Mouse (Mus musculus): ENCODE data around the gene Gm45713. TPM values are rescaled to one million over a fixed set of nuclear protein-coding genes. Genes with fewer than 3 reads are reported as not detected.
"Not testable (repeated sequence)": the region's sequence is repeated elsewhere in the genome, so short reads cannot be mapped to it uniquely, and the experiment has no call there.

Gm45713 gene
- polyA plus RNA-seq, 1 experiment from 2014 or later, result 0.22 TPM

- H3K9ac ChIP-seq, result peak within 1 kb of the TSS; percentile 86
Observed at GRCm38 (mm10) chr7:45154096-45154992, 18.3 kb upstream of the Gm45713 start, which contains the start of the genes Pih1d1 and Aldh16a1. Pih1d1 (plus strand) TSS chr7:45154303. Aldh16a1 (minus strand) TSS chr7:45154584.

GRCm38 (mm10) chr7:45153586-45153985 is 17.6 kb upstream of the Gm45713 start:
- 3% methylated on average over 5 of the region's 5 CpGs for WGBS
- Histone ChIP-seq H3K4me2 (peak overlapping the region; percentile 82), H3K4me1 (replicated peaks) (peaks cover 13% of the 10 kb centered on the region), H3K27me3 (replicated peaks) (no peaks in the 10 kb centered on the region), H3K4me3 (peak overlapping the region; percentile 66), H3K27ac (ENCODE audit: poor library complexity, severe bottlenecking) (peak overlapping the region; percentile 94), H3K9me3 (replicated peaks) (no peaks in the 10 kb centered on the region), H3K9ac (peak overlapping the region; percentile 86), H3K36me3 (peaks cover 16% of the 10 kb centered on the region)
- no peak for ATAC-seq (ENCODE audit: insufficient number of reproducible peaks, low FRiP score)

More at GRCm38 (mm10) chr7:45154096-45154992, 18.3 kb upstream of the Gm45713 start, which contains the start of the genes Pih1d1 and Aldh16a1:
- peaks cover 12% of the 10 kb centered on the region for H3K4me1 ChIP-seq (replicated peaks)
- peak within 1 kb of the TSS; percentile 66 for H3K4me3 ChIP-seq
- peak within 1 kb of the TSS; percentile 94 for H3K27ac ChIP-seq (ENCODE audit: poor library complexity, severe bottlenecking)
- H3K27me3 ChIP-seq (replicated peaks), result no peaks in the 10 kb centered on the region
- H3K4me2 ChIP-seq, result peak within 1 kb of the TSS; percentile 82
- ATAC-seq (ENCODE audit: insufficient number of reproducible peaks, low FRiP score), result peak; percentile 97
- H3K36me3 ChIP-seq, result peaks cover 23% of the 10 kb centered on the region
- no peaks in the 10 kb centered on the region for H3K9me3 ChIP-seq (replicated peaks)
- 4% methylated on average over 69 of the region's 69 CpGs for whole genome bisulfite sequencing

GRCm38 (mm10) chr7:45153052-45153451 is 17.0 kb upstream of the Gm45713 start:
- Histone ChIP-seq H3K4me1 (replicated peaks) (peaks cover 17% of the 10 kb centered on the region), H3K36me3 (peaks cover 11% of the 10 kb centered on the region)
- not testable (repeated sequence) for H3K9ac ChIP-seq; H3K27ac ChIP-seq (ENCODE audit: poor library complexity, severe bottlenecking); ATAC-seq (ENCODE audit: insufficient number of reproducible peaks, low FRiP score); H3K9me3 ChIP-seq (replicated peaks); H3K4me3 ChIP-seq; H3K4me2 ChIP-seq; H3K27me3 ChIP-seq (replicated peaks)
- 93% methylated on average over 2 of the region's 2 CpGs for WGBS

- H3K4me1 ChIP-seq (replicated peaks), result peaks cover 17% of the 10 kb centered on the region
- H3K9me3 ChIP-seq (replicated peaks), result no peaks in the 10 kb centered on the region
- H3K27ac ChIP-seq (ENCODE audit: poor library complexity, severe bottlenecking), result no peak overlapping the region
- peaks cover 21% of the 10 kb centered on the region for H3K36me3 ChIP-seq
- H3K27me3 ChIP-seq (replicated peaks), result no peaks in the 10 kb centered on the region
- 58% methylated on average over 11 of the region's 11 CpGs for WGBS
- H3K4me2 ChIP-seq, result no peak overlapping the region
- H3K9ac ChIP-seq, result no peak overlapping the region
- ATAC-seq (ENCODE audit: insufficient number of reproducible peaks, low FRiP score), result no peak
- H3K4me3 ChIP-seq, result no peak overlapping the region
Observed at GRCm38 (mm10) chr7:45151303-45151702, 15.3 kb upstream of the Gm45713 start.

GRCm38 (mm10) chr7:45150321-45150720 is 14.3 kb upstream of the Gm45713 start:
- Histone ChIP-seq H3K9me3 (replicated peaks) (no peaks in the 10 kb centered on the region), H3K4me2 (no peak overlapping the region), H3K27me3 (replicated peaks) (no peaks in the 10 kb centered on the region), H3K4me3 (no peak overlapping the region), H3K9ac (0 out of 2 replicates have a peak overlapping the region, but pooled peaks have one; percentile 40), H3K4me1 (replicated peaks) (peaks cover 16% of the 10 kb centered on the region), H3K27ac (ENCODE audit: poor library complexity, severe bottlenecking) (no peak overlapping the region), H3K36me3 (peaks cover 26% of the 10 kb centered on the region)
- 61% methylated on average over 4 of the region's 4 CpGs for WGBS
- no peak for ATAC-seq (ENCODE audit: insufficient number of reproducible peaks, low FRiP score)

DNA sequence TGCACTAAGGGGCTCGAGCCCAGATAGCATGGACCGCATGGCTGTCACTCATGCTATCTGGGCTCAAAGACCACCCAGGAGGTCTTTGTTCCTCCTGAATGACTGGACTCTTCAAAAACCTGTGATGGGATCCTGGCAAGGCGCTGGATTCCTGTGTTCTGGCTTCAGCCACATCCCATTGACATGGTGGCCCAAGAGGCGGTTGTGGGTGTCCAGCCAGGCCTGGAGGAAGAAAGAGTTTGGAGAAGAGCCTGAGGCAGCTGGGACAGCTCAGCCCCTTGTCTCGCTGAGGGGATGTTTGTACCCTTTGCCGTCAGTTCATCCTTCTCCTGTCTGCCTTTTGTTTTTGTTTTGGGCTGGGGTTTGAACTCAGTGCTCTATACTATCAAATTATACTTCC is 13.5 kb upstream of the Gm45713 start:
- Histone ChIP-seq H3K4me2 (no peak overlapping the region), H3K27ac (ENCODE audit: poor library complexity, severe bottlenecking) (0 out of 2 replicates have a peak overlapping the region, but pooled peaks have one; percentile 15), H3K4me3 (no peak overlapping the region), H3K4me1 (replicated peaks) (peaks cover 10% of the 10 kb centered on the region; the same call in 1 of the 2 replicates), H3K27me3 (replicated peaks) (no peaks in the 10 kb centered on the region), H3K9me3 (replicated peaks) (no peaks in the 10 kb centered on the region), H3K36me3 (peaks cover 34% of the 10 kb centered on the region), H3K9ac (no peak overlapping the region)
- WGBS, result 60% methylated on average over 6 of the region's 6 CpGs
- ATAC-seq (ENCODE audit: insufficient number of reproducible peaks, low FRiP score), result no peak

DNA sequence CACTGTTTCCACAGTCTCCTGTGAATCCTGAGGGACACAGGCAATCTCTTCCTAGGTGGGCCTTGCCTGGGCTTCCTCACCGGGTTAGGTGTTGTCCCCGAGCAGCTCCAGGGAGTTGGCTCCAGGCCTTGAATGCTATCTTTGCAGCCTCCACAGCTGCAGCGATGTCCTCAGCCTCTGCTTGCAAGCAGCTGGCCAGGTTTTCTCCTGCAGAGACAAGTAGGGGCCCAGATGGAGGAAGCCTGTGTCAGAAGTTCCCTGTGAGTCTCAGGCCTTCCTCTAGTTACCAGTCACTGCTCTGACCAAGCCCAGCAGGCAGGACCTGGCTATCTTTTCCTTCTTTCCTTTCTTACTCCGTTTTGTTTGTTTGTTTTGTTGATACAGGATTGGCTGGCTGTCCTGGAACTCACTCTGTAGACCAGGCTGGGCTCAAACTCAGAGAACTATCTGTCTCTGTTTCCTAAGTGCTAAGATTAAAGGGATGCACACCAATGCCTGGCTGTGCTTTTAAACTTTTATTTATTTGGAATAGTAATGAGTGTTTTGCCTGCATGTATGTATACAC is 12.6 kb upstream of the Gm45713 start:
- Histone ChIP-seq H3K9me3 (replicated peaks) (no peaks in the 10 kb centered on the region), H3K4me2 (no peak overlapping the region), H3K36me3 (peaks cover 42% of the 10 kb centered on the region), H3K27me3 (replicated peaks) (no peaks in the 10 kb centered on the region), H3K4me1 (replicated peaks) (peaks cover 9% of the 10 kb centered on the region; the same call in 1 of the 2 replicates), H3K9ac (peak overlapping the region; percentile 44), H3K4me3 (no peak overlapping the region), H3K27ac (ENCODE audit: poor library complexity, severe bottlenecking) (peak overlapping the region; percentile 34; the same call in 1 of the 2 replicates)
- 29% methylated on average over 4 of the region's 4 CpGs for WGBS
- ATAC-seq (ENCODE audit: insufficient number of reproducible peaks, low FRiP score), result no peak

DNA sequence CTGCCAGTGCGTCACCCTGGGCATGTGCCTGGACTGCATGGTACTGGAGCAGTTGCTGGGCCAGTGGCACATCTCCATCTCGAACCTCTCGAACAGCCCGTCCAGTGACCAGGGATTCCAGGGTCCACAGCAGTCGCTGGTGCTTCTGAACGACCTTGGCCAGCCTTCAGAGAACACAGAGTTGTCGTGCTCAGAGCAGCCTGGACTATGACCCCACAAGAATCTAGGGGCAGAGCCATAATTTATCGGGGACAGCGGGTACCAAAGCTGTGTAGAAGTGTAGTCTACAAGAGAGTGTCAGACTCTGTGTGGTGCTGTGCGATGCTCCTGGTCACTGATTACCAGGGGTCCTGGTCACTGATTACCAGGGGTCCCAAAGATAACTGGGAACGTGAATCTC is 11.9 kb upstream of the Gm45713 start:
- Histone ChIP-seq H3K9me3 (replicated peaks) (no peaks in the 10 kb centered on the region), H3K27me3 (replicated peaks) (no peaks in the 10 kb centered on the region), H3K4me1 (replicated peaks) (peaks cover 5% of the 10 kb centered on the region; the same call in 1 of the 2 replicates), H3K9ac (no peak overlapping the region), H3K36me3 (peaks cover 49% of the 10 kb centered on the region), H3K4me3 (no peak overlapping the region), H3K27ac (ENCODE audit: poor library complexity, severe bottlenecking) (no peak overlapping the region), H3K4me2 (no peak overlapping the region)
- ATAC-seq (ENCODE audit: insufficient number of reproducible peaks, low FRiP score), result no peak
- WGBS, result 76% methylated on average over 11 of the region's 11 CpGs

- Histone ChIP-seq H3K36me3 (peaks cover 55% of the 10 kb centered on the region), H3K9ac (no peak overlapping the region), H3K4me2 (no peak overlapping the region), H3K27ac (ENCODE audit: poor library complexity, severe bottlenecking) (no peak overlapping the region), H3K4me3 (no peak overlapping the region), H3K4me1 (replicated peaks) (peaks cover 5% of the 10 kb centered on the region; the same call in 1 of the 2 replicates), H3K27me3 (replicated peaks) (no peaks in the 10 kb centered on the region), H3K9me3 (replicated peaks) (no peaks in the 10 kb centered on the region)
- ATAC-seq (ENCODE audit: insufficient number of reproducible peaks, low FRiP score), result no peak
- 90% methylated on average over 11 of the region's 11 CpGs for WGBS
Observed at GRCm38 (mm10) chr7:45147267-45147666, 11.2 kb upstream of the Gm45713 start.

DNA sequence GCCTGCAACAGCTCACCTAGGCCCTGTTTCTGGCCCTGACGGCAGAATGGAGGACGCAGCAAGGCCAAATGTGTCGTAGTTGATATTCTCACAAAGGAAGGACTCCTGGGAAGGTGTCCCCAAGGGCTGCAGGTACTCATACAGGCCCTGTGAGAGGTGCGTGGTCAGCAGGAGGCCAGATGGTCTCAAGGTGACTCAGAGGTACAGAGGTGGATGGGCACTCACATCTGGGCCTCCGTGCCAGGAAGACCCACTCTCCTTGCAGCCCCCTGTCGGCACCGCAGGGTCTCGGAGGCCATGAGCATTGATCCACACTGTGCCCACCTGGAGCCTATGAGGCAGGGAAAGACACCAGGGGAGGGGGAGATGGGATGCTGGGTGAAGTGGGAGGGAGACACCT is 9.4 kb upstream of the Gm45713 start:
- WGBS, result 91% methylated on average over 8 of the region's 8 CpGs
- Histone ChIP-seq H3K9me3 (replicated peaks) (no peaks in the 10 kb centered on the region), H3K36me3 (peaks cover 65% of the 10 kb centered on the region), H3K4me2 (no peak overlapping the region), H3K4me1 (replicated peaks) (peaks cover 5% of the 10 kb centered on the region; the same call in 1 of the 2 replicates), H3K4me3 (no peak overlapping the region), H3K27me3 (replicated peaks) (no peaks in the 10 kb centered on the region), H3K9ac (no peak overlapping the region), H3K27ac (ENCODE audit: poor library complexity, severe bottlenecking) (no peak overlapping the region)
- no peak for ATAC-seq (ENCODE audit: insufficient number of reproducible peaks, low FRiP score)

Data from heart, embryonic 12.5 days (tissue).